Mouse (Mus musculus) limb, embryonic 12.5 days (tissue): ENCODE data around the gene Iqck. TPM values are rescaled to one million over a fixed set of nuclear protein-coding genes. Genes with fewer than 3 reads are reported as not detected.

Source experiments
- ATAC-seq: fragments of 200-750 bp; cut with Nextera tagmentation; 2 replicates; pipeline ENCODE4 v1.8.0; 2017; ENCODE audit warnings: low read depth, moderate TSS enrichment; ENCODE audit not compliant: insufficient number of reproducible peaks, insufficient read depth, low FRiP score, low TSS enrichment
- H3K27ac ChIP-seq: fragments of 300-500 bp; sonication (generic); 2 replicates; pipeline ENCODE4 v1.5.1; 2016; ENCODE audit warnings: mild to moderate bottlenecking, moderate library complexity
- H3K27me3 ChIP-seq: fragments of 300-500 bp; sonication (generic); 2 replicates; pipeline ENCODE4 v1.6.1; 2016; ENCODE audit warnings: mild to moderate bottlenecking, moderate library complexity
- H3K36me3 ChIP-seq: fragments of 300-500 bp; sonication (generic); 2 replicates; pipeline ENCODE4 v1.6.1; 2016; ENCODE audit warnings: mild to moderate bottlenecking, moderate library complexity
- H3K4me1 ChIP-seq: fragments of 300-500 bp; sonication (generic); replicated peaks from 2 replicates; pipeline ENCODE4 v1.6.1; 2016
- H3K4me2 ChIP-seq: fragments of 300-500 bp; sonication (generic); 2 replicates; pipeline ENCODE4 v1.6.1; 2016; ENCODE audit warnings: mild to moderate bottlenecking, moderate library complexity
- H3K4me3 ChIP-seq: fragments of 300-500 bp; sonication (generic); replicated peaks from 2 replicates; pipeline ENCODE4 v1.5.1; 2016; ENCODE audit warnings: mild to moderate bottlenecking
- H3K9ac ChIP-seq: fragments of 300-500 bp; sonication (generic); replicated peaks from 2 replicates; pipeline ENCODE4 v1.6.1; 2016; ENCODE audit warnings: mild to moderate bottlenecking, moderate library complexity
- H3K9me3 ChIP-seq: fragments of 300-500 bp; sonication (generic); 2 replicates; pipeline ENCODE4 v1.6.1; 2016; ENCODE audit warnings: mild to moderate bottlenecking, moderate library complexity
- WGBS: fragments of 180-500 bp; shearing (Covaris S2); methylation state at CpG from one replicate; pipeline ENCODE4 v1.1.7; 2016; 5-methylcytosine and 5-hydroxymethylcytosine counted together
- polyA plus RNA-seq: library from polyadenylated mRNA; unstranded; fragments of >200 nt; fragmentation: Nextera tagmentation; extraction: Ambion mirVana; gene quantifications from 2 replicates; pipeline ENCODE4 v1.2.1, GENCODE M21; 2016

Iqck gene
- polyA plus RNA-seq, result 2.3 and 2.8 TPM in 2 replicates

GRCm38 (mm10) chr7:118855171-118855876 lies at the start of gene Iqck:
TSS of gene Iqck (plus strand) at chr7:118855752.
- peak; percentile 95 for ATAC-seq
- WGBS, result under 1% methylated on average over 57 of the region's 57 CpGs
- Histone ChIP-seq H3K27me3 (no peaks in the 10 kb centered on the region), H3K4me3 (peak within 1 kb of the TSS; percentile 80), H3K36me3 (peaks cover 29% of the 10 kb centered on the region), H3K4me2 (peak within 1 kb of the TSS; percentile 80), H3K9me3 (no peaks in the 10 kb centered on the region), H3K4me1 (peaks cover 17% of the 10 kb centered on the region), H3K27ac (peak within 1 kb of the TSS; percentile 45; the same call in 1 of the 2 replicates), H3K9ac (peak within 1 kb of the TSS; percentile 71)

GRCm38 (mm10) chr7:118806631-118807411 lies 48.7 kb upstream of the Iqck start:
- Histone ChIP-seq H3K27me3 (no peaks in the 10 kb centered on the region), H3K4me1 (no peaks in the 10 kb centered on the region), H3K9ac (no peak overlapping the region), H3K4me3 (no peak overlapping the region), H3K36me3 (peaks cover 56% of the 10 kb centered on the region), H3K27ac (no peak overlapping the region), H3K4me2 (no peak overlapping the region), H3K9me3 (no peaks in the 10 kb centered on the region)
- WGBS, result 85% methylated on average over 16 of the region's 16 CpGs
- ATAC-seq, result no peak

GRCm38 (mm10) chr7:118807899-118808298 lies 47.7 kb upstream of the Iqck start:
- no peak overlapping the region for H3K27ac ChIP-seq
- no peak for ATAC-seq
- H3K9me3 ChIP-seq, result no peaks in the 10 kb centered on the region
- WGBS, result 87% methylated on average over 8 of the region's 8 CpGs
- H3K36me3 ChIP-seq, result peaks cover 49% of the 10 kb centered on the region
- H3K4me2 ChIP-seq, result no peak overlapping the region
- no peaks in the 10 kb centered on the region for H3K27me3 ChIP-seq
- no peaks in the 10 kb centered on the region for H3K4me1 ChIP-seq
- H3K4me3 ChIP-seq, result no peak overlapping the region
- H3K9ac ChIP-seq, result no peak overlapping the region

GRCm38 (mm10) chr7:118811407-118812106 lies 44.0 kb upstream of the Iqck start:
- Histone ChIP-seq H3K36me3 (peaks cover 65% of the 10 kb centered on the region), H3K9ac (no peak overlapping the region), H3K27ac (no peak overlapping the region), H3K4me2 (no peak overlapping the region), H3K4me1 (no peaks in the 10 kb centered on the region), H3K9me3 (no peaks in the 10 kb centered on the region), H3K4me3 (no peak overlapping the region), H3K27me3 (no peaks in the 10 kb centered on the region)
- no peak for ATAC-seq
- 88% methylated on average over 12 of the region's 12 CpGs for WGBS

GRCm38 (mm10) chr7:118813592-118813991 lies 42.0 kb upstream of the Iqck start:
- no peaks in the 10 kb centered on the region for H3K9me3 ChIP-seq
- no peaks in the 10 kb centered on the region for H3K4me1 ChIP-seq
- H3K36me3 ChIP-seq, result peaks cover 74% of the 10 kb centered on the region
- H3K27me3 ChIP-seq, result no peaks in the 10 kb centered on the region
- WGBS, result 94% methylated on average over 4 of the region's 4 CpGs
- no peak overlapping the region for H3K27ac ChIP-seq
- no peak overlapping the region for H3K9ac ChIP-seq
- no peak overlapping the region for H3K4me3 ChIP-seq
- no peak overlapping the region for H3K4me2 ChIP-seq
- no peak for ATAC-seq

- Histone ChIP-seq H3K4me3 (no peak overlapping the region), H3K9ac (no peak overlapping the region), H3K9me3 (no peaks in the 10 kb centered on the region), H3K4me1 (no peaks in the 10 kb centered on the region), H3K4me2 (no peak overlapping the region), H3K27ac (no peak overlapping the region), H3K36me3 (peaks cover 74% of the 10 kb centered on the region), H3K27me3 (no peaks in the 10 kb centered on the region)
- ATAC-seq, result no peak
- 87% methylated on average over 3 of the region's 3 CpGs for WGBS
Measured at GRCm38 (mm10) chr7:118816275-118816674, 39.3 kb upstream of the Iqck start.

GRCm38 (mm10) chr7:118817741-118818140 lies 37.8 kb upstream of the Iqck start:
- Histone ChIP-seq H3K36me3 (peaks cover 68% of the 10 kb centered on the region), H3K9ac (no peak overlapping the region), H3K4me2 (no peak overlapping the region), H3K27me3 (no peaks in the 10 kb centered on the region), H3K4me1 (no peaks in the 10 kb centered on the region), H3K27ac (no peak overlapping the region), H3K9me3 (no peaks in the 10 kb centered on the region), H3K4me3 (no peak overlapping the region)
- no peak for ATAC-seq
- 90% methylated on average over 7 of the region's 7 CpGs for WGBS

GRCm38 (mm10) chr7:118819666-118820065 lies 35.9 kb upstream of the Iqck start:
- Histone ChIP-seq H3K36me3 (peaks cover 50% of the 10 kb centered on the region), H3K4me1 (peaks cover 5% of the 10 kb centered on the region; the same call in 1 of the 2 replicates), H3K4me3 (no peak overlapping the region), H3K27ac (no peak overlapping the region), H3K9me3 (no peaks in the 10 kb centered on the region), H3K27me3 (no peaks in the 10 kb centered on the region), H3K4me2 (no peak overlapping the region), H3K9ac (no peak overlapping the region)
- WGBS, result 89% methylated on average over 1 of the region's 1 CpGs
- no peak for ATAC-seq

- no peak overlapping the region for H3K9ac ChIP-seq
- H3K4me3 ChIP-seq, result no peak overlapping the region
- H3K9me3 ChIP-seq, result no peaks in the 10 kb centered on the region
- no peak overlapping the region for H3K4me2 ChIP-seq
- no peak for ATAC-seq
- peaks cover 5% of the 10 kb centered on the region; the same call in 1 of the 2 replicates for H3K4me1 ChIP-seq
- H3K27me3 ChIP-seq, result no peaks in the 10 kb centered on the region
- peaks cover 43% of the 10 kb centered on the region for H3K36me3 ChIP-seq
- H3K27ac ChIP-seq, result no peak overlapping the region
- WGBS, result 70% methylated on average over 7 of the region's 7 CpGs
Measured at GRCm38 (mm10) chr7:118821356-118821755, 34.2 kb upstream of the Iqck start.

GRCm38 (mm10) chr7:118821887-118822556 lies 33.5 kb upstream of the Iqck start:
- Histone ChIP-seq H3K4me2 (no peak overlapping the region), H3K9me3 (no peaks in the 10 kb centered on the region), H3K27me3 (no peaks in the 10 kb centered on the region), H3K36me3 (peaks cover 43% of the 10 kb centered on the region), H3K4me3 (no peak overlapping the region), H3K4me1 (peaks cover 5% of the 10 kb centered on the region; the same call in 1 of the 2 replicates), H3K9ac (no peak overlapping the region), H3K27ac (no peak overlapping the region)
- ATAC-seq, result no peak
- WGBS, result 88% methylated on average over 12 of the region's 12 CpGs
